Mouse (Mus musculus) midbrain, embryonic 16.5 days (tissue): ENCODE measurements around the gene Tnfrsf25. TPM values are rescaled to one million over a fixed set of nuclear protein-coding genes. Genes with fewer than 3 reads are reported as not detected.

ENCODE experiments used
- ATAC-seq: fragments of 200-750 bp; cut with Nextera tagmentation; 2 replicates; pipeline ENCODE4 v1.8.0; 2017; ENCODE audit warnings: moderate TSS enrichment
- H3K27ac ChIP-seq: fragments of 300-500 bp; sonication (generic); 2 replicates; pipeline ENCODE4 v1.5.1; 2014; ENCODE audit warnings: mild to moderate bottlenecking, low read length, mixed read lengths
- H3K27me3 ChIP-seq: fragments of 300-500 bp; sonication (generic); 2 replicates; pipeline ENCODE4 v1.6.1; 2014; ENCODE audit warnings: low read depth, low read length, mixed read lengths; ENCODE audit not compliant: control insufficient read depth, insufficient read depth
- H3K36me3 ChIP-seq: fragments of 300-500 bp; sonication (generic); 2 replicates; pipeline ENCODE4 v1.6.1; 2014; ENCODE audit warnings: mild to moderate bottlenecking, low read length, moderate library complexity, mixed read lengths; ENCODE audit not compliant: control insufficient read depth, insufficient read depth
- H3K4me1 ChIP-seq: fragments of 300-500 bp; sonication (generic); 2 replicates; pipeline ENCODE4 v1.6.1; 2014; ENCODE audit warnings: mild to moderate bottlenecking, low read length, mixed read lengths; ENCODE audit not compliant: control insufficient read depth, insufficient read depth
- H3K4me2 ChIP-seq: fragments of 300-500 bp; sonication (generic); 2 replicates; pipeline ENCODE4 v1.6.1; 2014; ENCODE audit warnings: mild to moderate bottlenecking, low read length, mixed read lengths
- H3K4me3 ChIP-seq: fragments of 300-500 bp; sonication (generic); 2 replicates; pipeline ENCODE4 v1.5.1; 2014; ENCODE audit warnings: low read depth, mild to moderate bottlenecking, low read length, moderate library complexity, mixed read lengths
- H3K9ac ChIP-seq: fragments of 300-500 bp; sonication (generic); 2 replicates; pipeline ENCODE4 v1.6.1; 2014; ENCODE audit warnings: low read depth, low read length, mixed read lengths
- H3K9me3 ChIP-seq: fragments of 300-500 bp; sonication (generic); replicated peaks from 2 replicates; pipeline ENCODE4 v1.6.1; 2014; ENCODE audit warnings: mild to moderate bottlenecking, low read length, mixed read lengths; ENCODE audit not compliant: control insufficient read depth, poor library complexity, severe bottlenecking
- WGBS: fragments of 180-500 bp; shearing (Covaris S2); extraction: QIAGEN DNeasy Blood & Tissue Kit; methylation state at CpG from one replicate; pipeline ENCODE4 v1.1.7; 2014; 5-methylcytosine and 5-hydroxymethylcytosine counted together
- polyA plus RNA-seq: library from polyadenylated mRNA; unstranded; fragments of >200 nt; fragmentation: Nextera tagmentation; extraction: Ambion mirVana; gene quantifications from 2 replicates; pipeline ENCODE4 v1.2.1, GENCODE M21; 2015

The Tnfrsf25 gene
- polyA plus RNA-seq, 1 experiment from 2014 or later: 0.83 TPM

DNA sequence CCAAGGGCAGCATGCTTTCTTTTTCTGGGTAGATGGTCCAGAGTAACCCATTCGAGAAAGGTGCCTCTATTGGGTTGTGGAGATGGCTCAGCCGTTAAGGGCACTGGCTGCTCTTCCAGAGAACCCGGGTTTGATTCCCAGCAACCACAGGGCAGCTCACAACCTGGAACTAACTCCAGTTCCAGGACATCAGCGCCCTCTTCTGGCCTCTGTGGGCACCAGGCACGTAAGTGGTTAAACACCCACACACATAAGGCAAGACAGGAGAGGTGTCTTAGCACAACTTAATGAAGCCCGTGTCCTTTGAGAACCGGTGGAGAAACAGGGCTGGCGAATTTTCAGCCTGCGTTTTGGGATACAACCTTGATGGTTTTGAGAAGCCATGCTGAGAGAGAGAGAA is 41.2 kb upstream of the Tnfrsf25 start:
- Histone ChIP-seq H3K27me3 (no peaks in the 10 kb centered on the region), H3K36me3 (no peaks in the 10 kb centered on the region), H3K4me2 (no peak overlapping the region), H3K9ac (no peak overlapping the region), H3K27ac (no peak overlapping the region), H3K9me3 (no peaks in the 10 kb centered on the region), H3K4me3 (no peak overlapping the region), H3K4me1 (0 out of 2 replicates have a peak, but pooled peaks cover 3% of the 10 kb centered on the region)
- ATAC-seq: no peak
- WGBS: 84% methylated on average over 9 of the region's 9 CpGs

DNA sequence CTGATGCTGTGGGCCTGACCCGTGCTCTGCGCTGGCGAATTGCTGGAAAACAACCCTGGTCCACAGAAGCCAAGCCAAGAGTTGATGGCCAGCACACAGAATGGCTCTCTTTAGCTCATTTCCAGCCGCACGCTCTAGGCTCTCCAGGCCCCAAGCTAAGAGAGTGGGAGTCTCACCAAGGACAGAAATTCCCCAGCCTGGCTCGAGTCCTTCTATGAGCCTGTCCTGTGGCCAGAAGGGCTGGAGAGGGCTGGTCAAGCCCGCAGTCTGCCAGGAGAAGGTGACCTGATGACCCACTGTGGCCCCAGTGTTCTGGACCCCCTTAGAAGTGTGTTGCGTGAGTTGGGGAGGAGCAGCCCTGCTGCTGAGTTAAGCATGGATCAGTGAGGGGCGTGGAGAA is 38.5 kb upstream of the Tnfrsf25 start:
- 91% methylated on average over 9 of the region's 9 CpGs for WGBS
- H3K4me3 ChIP-seq: no peak overlapping the region

DNA sequence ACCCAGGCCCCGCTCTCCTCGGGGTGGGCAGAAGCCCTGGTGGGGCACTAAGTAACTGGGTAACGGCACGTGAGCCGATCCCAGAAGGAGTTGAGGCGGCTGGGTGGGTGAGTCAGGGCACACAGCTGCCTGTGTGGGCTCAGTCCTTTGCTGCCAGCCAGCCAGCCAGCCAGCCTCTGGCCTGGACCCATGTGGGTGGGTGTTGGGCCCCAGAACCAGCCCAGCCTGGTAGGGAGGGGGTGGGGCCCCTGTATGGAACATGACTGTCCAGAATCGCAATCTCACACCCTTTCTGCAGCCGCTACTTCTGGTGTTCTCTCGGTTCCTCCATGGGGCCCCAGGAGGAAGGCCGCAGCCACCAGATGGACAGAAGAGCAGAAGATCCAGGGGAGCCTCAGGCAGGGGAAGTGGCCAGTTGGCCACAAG is 37.6 kb upstream of the Tnfrsf25 start:
- no peak for ATAC-seq
- H3K9ac ChIP-seq: no peak overlapping the region
- no peaks in the 10 kb centered on the region for H3K9me3 ChIP-seq
- no peak overlapping the region for H3K4me3 ChIP-seq
- no peak overlapping the region for H3K4me2 ChIP-seq
- H3K27ac ChIP-seq: no peak overlapping the region
- no peaks in the 10 kb centered on the region for H3K4me1 ChIP-seq
- H3K36me3 ChIP-seq: no peaks in the 10 kb centered on the region
- H3K27me3 ChIP-seq: no peaks in the 10 kb centered on the region
- 89% methylated on average over 10 of the region's 10 CpGs for WGBS

More for the DNA sequence above, 38.5 kb upstream of the Tnfrsf25 start:
- Histone ChIP-seq H3K27me3 (no peaks in the 10 kb centered on the region), H3K9ac (no peak overlapping the region), H3K9me3 (no peaks in the 10 kb centered on the region), H3K4me2 (no peak overlapping the region), H3K36me3 (no peaks in the 10 kb centered on the region), H3K27ac (no peak overlapping the region), H3K4me1 (0 out of 2 replicates have a peak, but pooled peaks cover under 1% of the 10 kb centered on the region)
- ATAC-seq: no peak

DNA sequence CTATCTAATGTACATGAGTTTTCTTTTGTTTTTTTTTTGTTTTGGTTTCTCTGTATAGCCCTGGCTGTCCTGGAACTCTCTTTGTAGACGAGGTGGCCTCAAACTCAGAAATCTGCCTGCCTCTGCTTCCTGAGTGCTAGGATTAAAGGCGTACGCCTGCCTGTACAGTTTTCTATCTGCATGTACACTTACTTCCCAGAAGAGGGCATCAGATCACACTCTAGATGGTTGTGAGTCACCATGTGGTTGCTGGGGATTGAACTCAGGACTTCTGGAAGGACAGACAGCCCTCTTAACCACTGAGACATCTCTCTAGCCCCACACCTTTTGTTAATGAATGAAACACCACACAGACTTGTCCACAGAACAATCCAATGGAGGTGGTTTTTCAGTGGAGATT is 36.5 kb upstream of the Tnfrsf25 start:
- no peaks in the 10 kb centered on the region for H3K9me3 ChIP-seq
- H3K9ac ChIP-seq: no peak overlapping the region
- no peak overlapping the region for H3K4me3 ChIP-seq
- H3K27ac ChIP-seq: no peak overlapping the region
- H3K36me3 ChIP-seq: no peaks in the 10 kb centered on the region
- no peaks in the 10 kb centered on the region for H3K4me1 ChIP-seq
- H3K27me3 ChIP-seq: no peaks in the 10 kb centered on the region; the same call in 1 of the 2 replicates
- 91% methylated on average over 3 of the region's 3 CpGs for WGBS
- no peak for ATAC-seq
- H3K4me2 ChIP-seq: no peak overlapping the region

DNA sequence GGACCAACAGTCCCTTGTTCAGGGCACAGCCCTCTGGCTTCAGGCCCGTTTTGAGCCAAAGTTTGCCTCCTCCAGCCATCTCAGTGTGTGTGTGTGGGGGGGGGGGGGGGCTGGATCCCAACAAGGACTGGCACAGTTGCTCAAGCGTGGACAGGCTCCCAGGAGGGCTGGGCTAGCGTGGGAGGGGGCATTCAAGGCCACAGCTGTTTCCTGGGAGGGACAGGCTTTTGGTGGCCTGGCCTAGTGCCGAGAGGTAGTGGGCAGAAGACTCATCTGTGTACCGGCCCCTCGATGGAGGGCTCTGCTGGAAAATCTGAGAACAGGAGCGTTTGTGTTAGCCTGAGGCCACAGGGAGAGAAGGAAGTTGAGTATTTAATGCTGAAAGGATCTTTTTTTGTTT is 35.8 kb upstream of the Tnfrsf25 start:
- H3K4me3 ChIP-seq: no peak overlapping the region
- H3K36me3 ChIP-seq: no peaks in the 10 kb centered on the region
- no peaks in the 10 kb centered on the region; the same call in 1 of the 2 replicates for H3K27me3 ChIP-seq
- no peak for ATAC-seq
- H3K9me3 ChIP-seq: no peaks in the 10 kb centered on the region
- H3K4me2 ChIP-seq: no peak overlapping the region
- 71% methylated on average over 7 of the region's 7 CpGs for WGBS
- no peak overlapping the region for H3K27ac ChIP-seq
- H3K4me1 ChIP-seq: no peaks in the 10 kb centered on the region
- H3K9ac ChIP-seq: no peak overlapping the region

DNA sequence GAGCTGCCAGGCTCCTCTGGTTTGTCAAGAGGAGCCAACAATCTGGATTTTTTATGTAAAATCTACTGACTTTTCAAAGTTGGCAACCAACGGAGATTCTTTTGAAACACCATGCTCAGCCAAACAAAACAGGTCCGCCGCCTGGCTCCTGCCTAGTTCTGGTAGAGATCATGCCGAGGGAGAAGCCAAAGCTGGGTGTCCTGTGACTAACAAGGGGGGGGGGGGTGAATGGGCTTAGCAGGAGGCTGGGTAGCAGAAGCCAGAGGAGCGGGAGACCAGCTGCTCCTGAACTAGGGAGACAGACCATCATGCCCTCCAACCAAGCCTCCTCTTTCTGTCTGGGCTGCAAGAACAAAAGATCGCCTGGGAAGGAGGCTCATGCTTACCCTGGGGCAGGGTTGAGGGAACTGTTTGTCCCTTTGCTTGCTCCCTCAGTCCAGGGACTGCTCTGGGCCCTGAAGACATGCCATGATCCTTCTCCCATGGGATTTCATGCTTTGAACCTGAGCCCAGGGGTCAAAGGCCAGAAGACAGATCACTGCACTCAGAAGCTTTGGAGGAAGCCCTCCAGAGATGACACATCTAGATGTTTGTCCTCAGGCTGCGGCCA is 32.0 kb upstream of the Tnfrsf25 start:
- no peak for ATAC-seq
- 62% methylated on average over 7 of the region's 7 CpGs for WGBS

DNA sequence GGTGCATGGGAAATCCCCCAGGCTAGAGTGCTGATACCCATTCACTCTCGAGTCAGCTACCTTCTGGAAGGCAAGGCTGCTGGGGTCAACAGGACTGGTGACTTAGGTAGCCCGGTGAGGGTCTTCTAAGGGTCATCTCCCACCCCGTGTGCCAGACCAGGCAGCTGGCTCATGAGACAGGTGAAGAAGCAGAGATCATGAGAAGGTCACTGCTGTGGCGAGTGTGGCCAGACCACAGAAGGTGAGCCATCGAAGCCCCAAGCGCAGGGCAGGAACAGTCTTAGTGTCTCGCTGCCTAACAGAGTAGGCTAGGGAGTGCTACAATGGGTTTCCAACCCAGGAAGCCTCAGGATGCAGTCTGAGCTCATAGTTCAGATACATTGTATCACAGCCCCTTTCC is 31.1 kb upstream of the Tnfrsf25 start:
- ATAC-seq: no peak
- no peak overlapping the region for H3K4me3 ChIP-seq

More for the DNA sequence above, 32.0 kb upstream of the Tnfrsf25 start:
- no peak overlapping the region for H3K9ac ChIP-seq
- H3K4me1 ChIP-seq: peaks cover 21% of the 10 kb centered on the region
- H3K27me3 ChIP-seq: no peaks in the 10 kb centered on the region; the same call in none of the 2 replicates
- no peak overlapping the region for H3K27ac ChIP-seq
- no peak overlapping the region for H3K4me3 ChIP-seq
- no peak overlapping the region for H3K4me2 ChIP-seq
- no peaks in the 10 kb centered on the region for H3K36me3 ChIP-seq
- H3K9me3 ChIP-seq: no peaks in the 10 kb centered on the region

DNA sequence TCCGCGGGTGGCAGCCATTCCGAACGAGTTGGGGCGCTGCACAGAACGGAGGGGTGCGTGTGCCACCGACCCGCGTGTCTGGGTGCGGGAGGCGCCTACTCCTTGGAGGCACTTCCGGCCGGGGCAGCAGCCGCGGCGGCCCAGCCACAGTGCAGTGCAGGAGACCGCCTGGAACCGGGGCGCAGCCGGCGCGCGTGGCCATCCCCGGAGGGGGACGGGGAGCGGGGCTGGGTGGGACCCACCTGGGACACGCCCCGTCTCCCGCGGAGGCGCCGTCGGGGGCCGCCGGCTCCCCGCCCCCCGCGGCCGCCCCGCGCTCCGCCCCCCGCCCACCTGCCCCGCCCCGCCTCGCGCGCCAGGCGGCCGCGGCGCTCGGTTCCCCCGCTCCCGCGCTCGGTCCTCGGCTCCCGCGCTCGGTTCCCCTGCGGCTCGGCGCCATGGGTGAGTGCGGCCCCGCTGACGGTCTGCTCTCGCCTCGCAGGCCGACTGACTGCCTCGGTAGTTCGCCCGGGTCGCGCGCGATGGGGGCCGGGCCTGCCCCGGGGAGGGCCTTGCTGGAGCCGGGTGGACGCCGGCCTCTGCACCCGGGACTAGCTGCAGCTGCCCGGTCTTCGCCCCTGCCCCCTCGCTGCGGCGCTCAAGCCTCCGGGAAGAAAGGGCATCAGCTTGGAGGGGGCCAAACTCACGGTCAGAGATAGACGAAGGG is 29.1 kb upstream of the Tnfrsf25 start:
- no peaks in the 10 kb centered on the region; the same call in none of the 2 replicates for H3K27me3 ChIP-seq
- no peak overlapping the region; the same call in 1 of the 2 replicates for H3K27ac ChIP-seq
- no peaks in the 10 kb centered on the region for H3K36me3 ChIP-seq
- peak overlapping the region; percentile 93 for H3K9ac ChIP-seq
- H3K4me1 ChIP-seq: peaks cover 21% of the 10 kb centered on the region
- H3K4me3 ChIP-seq: peak overlapping the region; percentile 74
- no peaks in the 10 kb centered on the region for H3K9me3 ChIP-seq
- peak; percentile 80 for ATAC-seq
- 0% methylated on average over 54 of the region's 92 CpGs for WGBS
- H3K4me2 ChIP-seq: peak overlapping the region; percentile 90

More for the DNA sequence above, 31.1 kb upstream of the Tnfrsf25 start:
- H3K27me3 ChIP-seq: no peaks in the 10 kb centered on the region; the same call in none of the 2 replicates
- H3K4me2 ChIP-seq: no peak overlapping the region
- 91% methylated on average over 7 of the region's 7 CpGs for WGBS
- no peaks in the 10 kb centered on the region for H3K9me3 ChIP-seq
- H3K36me3 ChIP-seq: no peaks in the 10 kb centered on the region
- H3K9ac ChIP-seq: no peak overlapping the region
- H3K4me1 ChIP-seq: peaks cover 21% of the 10 kb centered on the region
- H3K27ac ChIP-seq: no peak overlapping the region
